Mouse (Mus musculus) testis, adult 2 months (tissue): ENCODE results near the gene Mogs. TPM values are rescaled to one million over a fixed set of nuclear protein-coding genes. Genes with fewer than 3 reads are reported as not detected.

Experiments
- H3K27ac ChIP-seq: fragments of 200-500 bp; 2 replicates; pipeline ENCODE4 v1.5.1; 2012; ENCODE audit warnings: low read depth, low read length; ENCODE audit not compliant: control insufficient read depth, insufficient read depth
- H3K27me3 ChIP-seq: fragments of 200-500 bp; 2 replicates; pipeline ENCODE4 v1.6.1; 2012; ENCODE audit warnings: mild to moderate bottlenecking, low read length, moderate library complexity; ENCODE audit not compliant: control insufficient read depth, insufficient read depth
- H3K36me3 ChIP-seq: fragments of 200-500 bp; 2 replicates; pipeline ENCODE4 v1.6.1; 2012; ENCODE audit warnings: mild to moderate bottlenecking, low read length; ENCODE audit not compliant: control insufficient read depth, insufficient read depth
- H3K4me1 ChIP-seq: fragments of 200-500 bp; 2 replicates; pipeline ENCODE4 v1.6.1; 2012; ENCODE audit warnings: low read length; ENCODE audit not compliant: control insufficient read depth, insufficient read depth
- H3K4me3 ChIP-seq: fragments of 200-500 bp; 2 replicates; pipeline ENCODE4 v1.5.1; 2012; ENCODE audit warnings: low read depth, mild to moderate bottlenecking, low read length, moderate library complexity, mixed read lengths; ENCODE audit not compliant: control insufficient read depth
- CTCF ChIP-seq: fragments of 200-500 bp; IDR thresholded peaks from 2 replicates; pipeline ENCODE4 v1.5.1; 2012; ENCODE audit warnings: low read depth, mild to moderate bottlenecking, inconsistent platforms, low read length, moderate library complexity; ENCODE audit not compliant: control insufficient read depth, insufficient read depth, insufficient replicate concordance
- POLR2A ChIP-seq: fragments of 200-500 bp; IDR thresholded peaks from 2 replicates; pipeline ENCODE4 v1.6.1; 2012; ENCODE audit warnings: low read depth, mild to moderate bottlenecking, inconsistent platforms, low read length, moderate library complexity; ENCODE audit not compliant: control insufficient read depth
- polyA plus RNA-seq: library from polyadenylated mRNA; depleted of rRNA; stranded (reverse); fragments of >200 nt; gene quantifications from 2 replicates; pipeline ENCODE4 v1.2.3, GENCODE M21; 2012

Mogs gene
- polyA plus RNA-seq, 1 experiment, result 20.7 TPM

DNA sequence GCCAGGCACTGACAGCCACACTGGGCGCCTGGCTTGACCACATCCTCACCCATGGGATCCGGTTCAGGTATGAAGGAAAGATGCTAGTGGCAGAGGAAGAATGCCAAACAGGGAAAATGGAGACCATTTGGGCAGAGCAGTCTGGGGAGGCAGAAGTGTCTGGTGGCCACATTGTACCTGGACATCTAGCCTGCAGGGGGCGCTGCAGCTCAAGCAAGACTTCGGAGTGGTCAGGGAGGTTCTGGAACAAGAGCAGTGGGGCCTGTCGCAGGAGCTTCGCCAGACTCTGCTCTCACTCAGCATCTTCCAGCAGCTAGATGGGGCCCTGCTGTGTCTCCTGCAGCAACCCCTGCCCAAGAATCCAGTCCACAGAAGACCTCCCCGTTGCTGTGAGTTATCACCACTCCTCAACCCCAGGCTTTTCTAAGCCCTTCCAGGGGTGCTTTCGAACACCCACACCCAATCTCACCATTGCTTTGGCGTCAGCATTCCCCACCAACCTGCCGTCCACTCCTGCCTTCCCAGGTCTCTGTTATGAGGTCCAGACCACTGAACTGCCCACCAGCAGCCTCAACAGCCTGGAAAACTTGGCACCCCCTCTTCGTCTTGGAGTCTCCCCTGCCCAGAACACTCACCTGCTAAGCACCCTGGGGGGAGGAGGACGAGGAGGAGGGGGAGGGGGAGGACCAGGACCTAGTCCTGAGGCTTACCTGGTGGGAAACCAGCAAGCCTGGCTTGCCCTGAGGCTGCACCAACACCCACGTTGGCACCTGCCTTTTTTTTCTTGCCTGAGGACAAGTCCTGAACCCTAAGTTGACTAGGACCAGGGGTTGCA is 7.5 kb upstream of the Mogs start:
- H3K36me3 ChIP-seq, result no peaks in the 10 kb centered on the region
- H3K27me3 ChIP-seq, result no peaks in the 10 kb centered on the region
- H3K4me1 ChIP-seq, result peaks cover 13% of the 10 kb centered on the region
- H3K4me3 ChIP-seq, result peak overlapping the region; percentile 97
- H3K27ac ChIP-seq, result no peak overlapping the region
- peak; percentile 90 for TF ChIP-seq CTCF
- no peak for TF ChIP-seq POLR2A

DNA sequence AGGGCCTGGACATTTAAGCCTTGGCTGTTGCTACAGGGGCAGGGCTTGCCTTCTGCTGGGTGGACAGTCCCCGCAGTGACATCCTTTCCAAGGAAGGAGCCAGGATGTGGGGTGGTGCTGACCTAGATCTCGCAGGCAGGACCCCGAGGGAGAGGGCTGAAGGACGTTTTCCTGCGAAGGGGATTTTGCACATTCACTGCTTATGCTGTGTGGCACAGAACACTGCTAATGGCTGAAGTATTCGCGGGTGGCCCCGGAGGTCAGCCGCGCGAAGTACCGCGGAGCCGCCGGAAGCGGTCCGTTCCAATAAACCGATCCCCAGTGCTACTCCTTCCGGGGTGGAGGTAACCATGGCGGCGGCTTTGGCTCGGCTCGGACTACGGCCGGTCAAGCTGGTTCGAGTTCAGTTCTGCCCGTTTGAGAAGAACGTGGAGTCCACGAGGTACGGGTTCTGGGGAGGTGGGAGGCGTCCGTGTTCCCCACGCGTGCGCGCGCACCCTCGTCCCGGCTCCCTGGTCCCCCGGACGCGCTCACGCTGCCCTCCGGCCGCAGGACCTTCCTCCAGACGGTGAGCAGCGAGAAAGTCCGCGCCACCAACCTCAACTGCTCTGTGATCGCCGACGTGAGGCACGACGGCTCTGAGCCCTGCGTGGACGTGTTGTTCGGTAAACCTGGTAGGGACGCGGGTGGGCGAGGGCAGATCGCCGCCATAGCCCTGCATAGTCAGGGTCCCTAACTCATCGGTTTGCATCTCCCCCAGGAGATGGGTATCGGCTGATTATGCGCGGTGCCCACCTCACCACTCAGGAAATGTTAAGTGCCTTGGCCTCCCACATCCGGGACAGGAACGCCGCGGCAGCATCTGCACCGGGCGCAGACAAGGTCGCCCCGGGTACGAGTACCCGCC is 6.3 kb upstream of the Mogs start, which contains the start of gene Mrpl53:
Mrpl53 (plus strand) TSS at position 279 of the 907 bp plus-strand sequence.
- Histone ChIP-seq H3K4me1 (peaks cover 9% of the 10 kb centered on the region), H3K27ac (peak within 1 kb of the TSS; percentile 89)
- TF ChIP-seq CTCF, result peak; percentile 7; the same call in 1 of the 2 replicates
- peak; percentile 45 for TF ChIP-seq POLR2A

DNA sequence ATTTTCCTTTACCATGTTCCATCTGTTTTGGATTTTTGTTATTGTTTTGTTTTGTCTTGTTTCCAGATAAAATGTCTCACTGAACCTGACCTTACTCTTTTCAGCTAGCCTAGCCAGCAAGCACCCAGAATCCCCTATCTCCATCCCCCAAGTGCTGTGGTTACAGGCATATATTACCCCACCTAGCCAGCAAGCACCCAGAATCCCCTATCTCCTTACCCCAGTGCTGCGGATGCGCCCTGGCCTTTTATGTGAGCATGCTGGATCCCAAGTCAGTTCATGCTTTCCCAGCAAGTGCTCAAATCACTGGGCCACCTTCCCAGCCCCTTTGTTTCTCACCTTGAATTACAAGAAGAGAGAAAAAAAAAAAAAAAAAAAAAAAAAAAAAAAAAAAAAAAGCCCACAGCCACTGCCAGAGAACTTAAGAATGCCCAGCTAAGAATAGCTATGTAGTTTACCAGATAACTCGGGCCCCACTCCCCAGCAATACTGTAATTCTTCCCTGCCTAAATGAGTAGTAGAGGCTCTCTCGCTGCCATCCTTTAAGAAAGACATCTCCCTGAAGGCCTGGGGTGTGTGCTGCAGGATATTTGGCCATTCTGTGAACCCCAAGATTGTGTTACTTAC is 3.7 kb upstream of the Mogs start:
- Histone ChIP-seq H3K27ac (no peak overlapping the region), H3K27me3 (no peaks in the 10 kb centered on the region), H3K4me3 (no peak overlapping the region), H3K4me1 (peaks cover 18% of the 10 kb centered on the region), H3K36me3 (no peaks in the 10 kb centered on the region)
- TF ChIP-seq CTCF (no peak), POLR2A (no peak)

More for the DNA sequence above, 6.3 kb upstream of the Mogs start, which contains the start of gene Mrpl53:
- Histone ChIP-seq H3K36me3 (no peaks in the 10 kb centered on the region), H3K4me3 (peak within 1 kb of the TSS; percentile 97), H3K27me3 (no peaks in the 10 kb centered on the region)

DNA sequence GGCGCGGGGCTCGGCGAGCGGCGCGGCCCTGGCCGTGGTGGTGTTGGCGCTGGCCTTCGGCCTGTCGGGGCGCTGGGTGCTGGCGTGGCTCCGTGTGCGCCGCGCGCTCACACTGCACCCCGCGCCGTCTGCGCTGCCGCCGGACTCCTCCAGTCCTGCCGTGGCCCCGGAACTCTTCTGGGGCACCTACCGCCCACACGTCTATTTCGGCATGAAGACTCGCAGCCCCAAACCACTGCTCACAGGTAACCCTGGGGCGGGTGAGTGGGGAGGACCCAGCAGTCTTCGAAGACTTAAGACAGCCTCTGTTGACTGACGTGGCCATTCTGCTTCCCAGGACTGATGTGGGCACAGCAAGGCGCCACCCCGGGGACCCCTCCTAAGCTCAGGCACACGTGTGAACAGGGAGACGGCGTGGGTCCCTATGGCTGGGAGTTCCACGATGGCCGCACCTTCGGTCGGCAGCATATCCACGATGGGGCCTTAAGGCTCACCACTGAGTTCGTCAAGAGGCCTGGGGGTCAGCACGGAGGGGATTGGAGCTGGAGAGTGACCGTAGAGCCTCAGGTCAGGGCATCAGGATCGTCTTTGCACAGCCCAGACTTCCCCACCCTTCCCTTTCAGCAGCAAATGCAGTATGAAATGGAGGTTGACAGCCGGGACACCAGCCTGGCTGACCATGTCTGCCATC is 531 bp downstream of the Mogs start:
- peaks cover 16% of the 10 kb centered on the region for H3K4me1 ChIP-seq
- TF ChIP-seq POLR2A (no peak), CTCF (no peak)
- H3K4me3 ChIP-seq, result peak overlapping the region; percentile 99
- H3K36me3 ChIP-seq, result no peaks in the 10 kb centered on the region; the same call in 1 of the 2 replicates
- no peaks in the 10 kb centered on the region for H3K27me3 ChIP-seq
- H3K27ac ChIP-seq, result peak overlapping the region; percentile 64; the same call in 1 of the 2 replicates

DNA sequence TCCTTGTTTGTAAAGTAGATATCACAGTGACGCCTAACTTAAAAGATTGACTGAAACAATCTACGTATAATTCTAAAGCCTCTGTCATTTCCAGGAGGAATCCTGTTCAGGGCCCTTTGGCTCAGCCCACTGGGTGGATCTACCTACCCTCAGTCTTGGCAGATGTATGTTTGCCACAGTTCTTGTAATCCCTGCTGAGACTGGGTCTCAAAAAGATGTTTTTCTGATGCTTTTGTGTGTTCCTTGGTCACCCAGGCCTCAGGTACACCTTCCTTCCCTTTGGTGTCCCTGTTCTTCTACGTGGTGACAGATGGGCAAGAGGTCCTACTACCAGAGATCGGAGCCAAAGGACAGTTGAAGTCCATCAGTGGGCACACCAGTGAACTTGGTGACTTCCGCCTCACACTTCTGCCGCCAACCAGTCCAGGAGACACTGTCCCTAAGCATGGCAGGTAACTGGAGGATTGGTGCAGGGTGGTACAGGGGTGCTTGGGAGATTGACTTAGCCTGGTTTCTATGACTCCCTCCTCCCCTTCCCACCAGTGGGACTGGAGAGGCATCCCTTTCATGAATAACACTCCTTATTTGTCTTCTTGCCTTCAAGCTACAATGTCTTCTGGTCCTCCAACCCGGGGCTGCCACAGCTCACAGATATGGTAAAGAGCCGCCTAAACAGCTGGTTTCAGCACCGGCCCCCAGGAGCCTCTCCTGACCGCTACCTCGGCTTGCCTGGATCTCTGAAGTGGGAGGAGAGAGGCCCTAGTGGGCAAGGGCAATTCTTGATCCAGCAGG is 1.3 kb downstream of the Mogs start:
- no peaks in the 10 kb centered on the region; the same call in 1 of the 2 replicates for H3K36me3 ChIP-seq
- no peak overlapping the region for H3K27ac ChIP-seq
- no peaks in the 10 kb centered on the region for H3K27me3 ChIP-seq
- H3K4me3 ChIP-seq, result no peak overlapping the region
- H3K4me1 ChIP-seq, result peaks cover 23% of the 10 kb centered on the region
- TF ChIP-seq POLR2A, result no peak
- no peak for TF ChIP-seq CTCF

DNA sequence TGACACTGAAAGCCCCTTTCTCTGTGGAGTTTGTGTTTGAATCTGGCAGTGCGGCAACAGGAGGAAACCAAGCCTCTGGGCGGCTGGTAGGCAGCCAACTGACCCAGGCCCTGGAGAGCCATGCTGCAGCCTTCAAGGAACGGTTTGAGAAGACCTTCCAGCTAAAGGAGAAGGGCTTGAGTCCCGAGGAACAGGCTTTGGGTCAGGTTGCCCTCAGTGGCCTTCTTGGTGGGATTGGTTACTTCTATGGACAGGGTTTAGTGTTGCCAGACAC is 1.8 kb downstream of the Mogs start:
- Histone ChIP-seq H3K27ac (no peak overlapping the region), H3K27me3 (no peaks in the 10 kb centered on the region), H3K4me1 (peaks cover 24% of the 10 kb centered on the region), H3K4me3 (no peak overlapping the region), H3K36me3 (no peaks in the 10 kb centered on the region; the same call in 1 of the 2 replicates)
- no peak for TF ChIP-seq POLR2A
- no peak for TF ChIP-seq CTCF
